Mouse (Mus musculus): Measurements from ENCODE around the gene Gm9774. TPM values are rescaled to one million over a fixed set of nuclear protein-coding genes. Genes with fewer than 3 reads are reported as not detected.

Gm9774 gene
- polyA plus RNA-seq, 1 experiment from 2014 or later, result 6.8 TPM

Other genes with a start within 250 kb of the Gm9774 start
- gene Sprr2a1, start 213.6 kb downstream of the Gm9774 start, polyA plus RNA-seq (2016; fragmentation: Nextera tagmentation; extraction: Ambion mirVana), result not detected in 2 replicates
- gene Sprr2a2, start 213.5 kb downstream of the Gm9774 start, polyA plus RNA-seq (2016; fragmentation: Nextera tagmentation; extraction: Ambion mirVana), result 0.84 and 1.4 TPM in 2 replicates
- not detected in 2 replicates for gene Sprr2a3, start 144.0 kb downstream of the Gm9774 start, polyA plus RNA-seq (2016; fragmentation: Nextera tagmentation; extraction: Ambion mirVana)
- 0.18 TPM in 1 of 2 replicates, not detected in the other for gene Sprr2b, start 112.8 kb downstream of the Gm9774 start, polyA plus RNA-seq (2016; fragmentation: Nextera tagmentation; extraction: Ambion mirVana)
- gene Sprr2d, start 90.3 kb downstream of the Gm9774 start, polyA plus RNA-seq (2016; fragmentation: Nextera tagmentation; extraction: Ambion mirVana), result not detected in 2 replicates
- gene Sprr2e, start 77.3 kb downstream of the Gm9774 start, polyA plus RNA-seq (2016; fragmentation: Nextera tagmentation; extraction: Ambion mirVana), result not detected in 2 replicates
- gene Sprr2f, start 64.2 kb downstream of the Gm9774 start, polyA plus RNA-seq (2016; fragmentation: Nextera tagmentation; extraction: Ambion mirVana), result 0.24 TPM in 1 of 2 replicates, not detected in the other
- gene Sprr2h, start 43.7 kb downstream of the Gm9774 start, polyA plus RNA-seq (2016; fragmentation: Nextera tagmentation; extraction: Ambion mirVana), result not detected in 2 replicates
- not detected in 2 replicates for gene Sprr2i, start 21.4 kb downstream of the Gm9774 start, polyA plus RNA-seq (2016; fragmentation: Nextera tagmentation; extraction: Ambion mirVana)
- not detected in 2 replicates for gene Sprr2j-ps, start 11.3 kb downstream of the Gm9774 start, polyA plus RNA-seq (2016; fragmentation: Nextera tagmentation; extraction: Ambion mirVana)
- not detected in 2 replicates for gene Sprr2k, start 3.2 kb upstream of the Gm9774 start, polyA plus RNA-seq (2016; fragmentation: Nextera tagmentation; extraction: Ambion mirVana)
- gene Sprr1b, start 9.4 kb upstream of the Gm9774 start, polyA plus RNA-seq (2016; fragmentation: Nextera tagmentation; extraction: Ambion mirVana), result not detected in 2 replicates
- gene Sprr3, start 29.3 kb upstream of the Gm9774 start, polyA plus RNA-seq (2016; fragmentation: Nextera tagmentation; extraction: Ambion mirVana), result not detected in 2 replicates
- 0.37 TPM in 1 of 2 replicates, not detected in the other for gene Sprr1a, start 56.5 kb upstream of the Gm9774 start, polyA plus RNA-seq (2016; fragmentation: Nextera tagmentation; extraction: Ambion mirVana)
- gene Sprr4, start 71.1 kb upstream of the Gm9774 start, polyA plus RNA-seq (2016; fragmentation: Nextera tagmentation; extraction: Ambion mirVana), result not detected in 2 replicates
- gene 2310046K23Rik, start 105.1 kb upstream of the Gm9774 start, polyA plus RNA-seq (2016; fragmentation: Nextera tagmentation; extraction: Ambion mirVana), result not detected in 2 replicates
- not detected in 2 replicates for gene Ivl, start 144.3 kb upstream of the Gm9774 start, polyA plus RNA-seq (2016; fragmentation: Nextera tagmentation; extraction: Ambion mirVana)
- not detected in 2 replicates for gene Smcp, start 159.6 kb upstream of the Gm9774 start, polyA plus RNA-seq (2016; fragmentation: Nextera tagmentation; extraction: Ambion mirVana)
- not detected in 2 replicates for gene 2210017I01Rik, start 178.1 kb upstream of the Gm9774 start, polyA plus RNA-seq (2016; fragmentation: Nextera tagmentation; extraction: Ambion mirVana)
- not detected in 2 replicates for gene Lce6a, start 192.2 kb upstream of the Gm9774 start, polyA plus RNA-seq (2016; fragmentation: Nextera tagmentation; extraction: Ambion mirVana)
- not detected in 2 replicates for gene Lce1a1, start 218.9 kb upstream of the Gm9774 start, polyA plus RNA-seq (2016; fragmentation: Nextera tagmentation; extraction: Ambion mirVana)
- not detected in 2 replicates for gene Lce1b, start 227.5 kb upstream of the Gm9774 start, polyA plus RNA-seq (2016; fragmentation: Nextera tagmentation; extraction: Ambion mirVana)
- not detected in 2 replicates for gene Lce1a2, start 240.9 kb upstream of the Gm9774 start, polyA plus RNA-seq (2016; fragmentation: Nextera tagmentation; extraction: Ambion mirVana)
- not detected in 2 replicates for gene Lce1c, start 249.8 kb upstream of the Gm9774 start, polyA plus RNA-seq (2016; fragmentation: Nextera tagmentation; extraction: Ambion mirVana)

Measured in heart, embryonic 10.5 days (tissue).